Mouse (Mus musculus) myocyte (in vitro differentiated cells): Measurements from ENCODE around the gene Cyp1a1. TPM values are rescaled to one million over a fixed set of nuclear protein-coding genes. Genes with fewer than 3 reads are reported as not detected.
"Not testable (repeated sequence)": the region's sequence is repeated elsewhere in the genome, so short reads cannot be mapped to it uniquely, and the experiment has no call there.

Experiments used
- H3K27me3 ChIP-seq: one replicate; pipeline ENCODE4 v1.6.1; 2011; ENCODE audit not compliant: control insufficient read depth, insufficient read depth, insufficient read length
- H3K36me3 ChIP-seq: one replicate; pipeline ENCODE4 v1.6.1; 2011; ENCODE audit not compliant: control insufficient read depth, insufficient read depth
- H3K4me2 ChIP-seq: one replicate; pipeline ENCODE4 v1.6.1; 2011; ENCODE audit warnings: low read depth, control low read depth
- H3K4me3 ChIP-seq: one replicate; pipeline ENCODE4 v1.5.1; 2011; ENCODE audit warnings: mild to moderate bottlenecking, control low read depth, moderate library complexity
- H3K79me2 ChIP-seq: one replicate; pipeline ENCODE4 v1.6.1; 2011; ENCODE audit not compliant: control insufficient read depth, insufficient read depth
- H3ac ChIP-seq: one replicate; pipeline ENCODE4 v1.6.1; 2011; ENCODE audit not compliant: control insufficient read depth, insufficient read length
- CEBPB ChIP-seq: IDR thresholded peaks from 2 replicates; pipeline ENCODE4 v1.6.1; 2011; ENCODE audit warnings: mild to moderate bottlenecking, moderate library complexity; ENCODE audit not compliant: poor library complexity, insufficient read depth, severe bottlenecking
- E2F4 ChIP-seq: IDR thresholded peaks from one replicate; pipeline ENCODE4 v1.6.1; 2011; ENCODE audit warnings: mild to moderate bottlenecking, control low read depth, moderate library complexity; ENCODE audit not compliant: insufficient read depth
- MAX ChIP-seq: IDR thresholded peaks from one replicate; pipeline ENCODE4 v1.6.1; 2011; ENCODE audit warnings: low read depth, mild to moderate bottlenecking, control low read depth
- MYOD1 ChIP-seq, 3 experiments: IDR thresholded peaks; one replicate each; pipeline ENCODE4 v1.6.1; 2011; ENCODE audit warnings: control low read depth in 2 of 3, low read depth in 2 of 3, mild to moderate bottlenecking in 2 of 3, moderate library complexity in 1 of 3; ENCODE audit not compliant: insufficient read length in 2 of 3, control insufficient read depth in 1 of 3
- MYOG ChIP-seq, 3 experiments: IDR thresholded peaks; one replicate each; pipeline ENCODE4 v1.6.1; 2011; ENCODE audit warnings: control low read depth in 2 of 3, low read depth in 2 of 3, mild to moderate bottlenecking in 2 of 3; ENCODE audit not compliant: insufficient read length in 2 of 3, control insufficient read depth in 1 of 3, insufficient read depth in 1 of 3
- POLR2A ChIP-seq: IDR thresholded peaks from one replicate; pipeline ENCODE4 v1.6.1; 2011; ENCODE audit warnings: low read depth, mild to moderate bottlenecking, control low read depth, moderate library complexity; ENCODE audit not compliant: insufficient read length
- POLR2AphosphoS2 ChIP-seq: IDR thresholded peaks from one replicate; pipeline ENCODE4 v1.6.1; 2011; ENCODE audit warnings: low read depth, control low read depth; ENCODE audit not compliant: insufficient read length
- REST ChIP-seq: IDR thresholded peaks from one replicate; pipeline ENCODE4 v1.6.1; 2011; ENCODE audit warnings: mild to moderate bottlenecking, control low read depth, moderate library complexity; ENCODE audit not compliant: insufficient read depth, insufficient read length
- SRF ChIP-seq: IDR thresholded peaks from one replicate; pipeline ENCODE4 v1.6.1; 2011; ENCODE audit warnings: low read depth; ENCODE audit not compliant: control insufficient read depth, insufficient read length
- TCF12 ChIP-seq: IDR thresholded peaks from one replicate; pipeline ENCODE4 v1.6.1; 2011; ENCODE audit warnings: mild to moderate bottlenecking, control low read depth; ENCODE audit not compliant: poor library complexity, insufficient read depth, severe bottlenecking
- TCF3 ChIP-seq: IDR thresholded peaks from one replicate; pipeline ENCODE4 v1.6.1; 2011; ENCODE audit warnings: low read depth, control low read depth; ENCODE audit not compliant: insufficient read length
- USF1 ChIP-seq: IDR thresholded peaks from one replicate; pipeline ENCODE4 v1.6.1; 2011; ENCODE audit warnings: low read depth, mild to moderate bottlenecking, control low read depth, moderate library complexity
- polyA plus RNA-seq: library from polyadenylated mRNA; unstranded; fragments of >200 nt; fragmentation: generic; extraction: Trizol; gene quantifications from one replicate; pipeline ENCODE4 v1.2.1, GENCODE M21; 2012; ENCODE audit warnings: missing spikeins

The Cyp1a1 gene
- polyA plus RNA-seq, 1 experiment = not detected

GRCm38 (mm10) chr9:57708068-57708719 lies 20.5 kb downstream of the Cyp1a1 start, which contains the start of gene Edc3:
TSS of gene Edc3 (plus strand) at chr9:57708540.
- peak within 1 kb of the TSS; percentile 82 for H3K4me2 ChIP-seq
- H3K79me2 ChIP-seq = peaks cover 47% of the 10 kb centered on the region
- TF ChIP-seq CEBPB = no peak
- TF ChIP-seq POLR2AphosphoS2 = peak; percentile 82
- TF ChIP-seq POLR2A = peak; percentile 76
- TF ChIP-seq E2F4 = peak; percentile 72
- peaks cover 4% of the 10 kb centered on the region for H3K36me3 ChIP-seq
- no peaks in the 10 kb centered on the region for H3K27me3 ChIP-seq
- peak within 1 kb of the TSS; percentile 54 for H3ac ChIP-seq
- H3K4me3 ChIP-seq = peak within 1 kb of the TSS; percentile 57

DNA sequence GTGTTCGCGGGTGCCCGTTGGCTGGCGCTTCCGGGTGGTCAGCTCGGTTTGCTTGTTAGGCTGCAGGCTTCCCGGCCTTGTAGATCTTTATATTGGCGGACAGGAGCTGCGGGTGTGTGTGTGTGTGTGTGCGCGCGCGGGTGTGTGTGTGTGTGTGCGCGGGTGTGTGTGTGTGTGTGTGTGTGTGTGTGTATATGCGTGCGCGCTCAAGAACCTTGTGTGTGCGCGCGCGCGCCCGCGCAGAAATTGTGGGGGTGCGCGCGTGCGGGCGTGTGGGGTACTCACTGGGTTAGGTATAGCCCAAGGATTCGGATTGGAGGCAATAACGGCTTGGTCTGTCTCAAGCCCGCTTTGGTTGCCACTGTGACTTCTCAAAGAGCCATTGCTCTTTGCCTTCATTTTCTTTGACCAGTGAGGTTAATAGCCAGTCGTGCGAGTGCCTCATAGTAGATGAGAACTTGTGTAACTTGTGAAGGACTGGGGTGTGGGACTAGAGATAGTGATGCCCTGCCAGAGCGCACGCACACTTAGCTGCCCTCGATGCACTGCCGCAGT lies 21.1 kb downstream of the Cyp1a1 start:
- H3K27me3 ChIP-seq = no peaks in the 10 kb centered on the region
- H3K4me2 ChIP-seq = peak overlapping the region; percentile 82
- peak overlapping the region; percentile 57 for H3K4me3 ChIP-seq
- peak overlapping the region; percentile 54 for H3ac ChIP-seq
- no peak for TF ChIP-seq REST
- TF ChIP-seq POLR2AphosphoS2 = no peak
- no peak for TF ChIP-seq POLR2A
- no peak for TF ChIP-seq SRF
- no peak for TF ChIP-seq MYOD1 (IDR thresholded peaks at IDR 0.05; ENCODE audit: control insufficient read depth in 1 of 3, insufficient read length in 2 of 3, low read depth in 2 of 3)
- no peak for TF ChIP-seq TCF3
- TF ChIP-seq TCF12 = no peak
- no peak for TF ChIP-seq MYOG (IDR thresholded peaks at IDR 0.05; ENCODE audit: control insufficient read depth in 1 of 3, insufficient read depth in 1 of 3, insufficient read length in 2 of 3, low read depth in 2 of 3)
- no peak for TF ChIP-seq E2F4
- no peak for TF ChIP-seq USF1
- TF ChIP-seq CEBPB = no peak
- no peak for TF ChIP-seq MAX
- H3K79me2 ChIP-seq = peaks cover 50% of the 10 kb centered on the region
- peaks cover 6% of the 10 kb centered on the region for H3K36me3 ChIP-seq

DNA sequence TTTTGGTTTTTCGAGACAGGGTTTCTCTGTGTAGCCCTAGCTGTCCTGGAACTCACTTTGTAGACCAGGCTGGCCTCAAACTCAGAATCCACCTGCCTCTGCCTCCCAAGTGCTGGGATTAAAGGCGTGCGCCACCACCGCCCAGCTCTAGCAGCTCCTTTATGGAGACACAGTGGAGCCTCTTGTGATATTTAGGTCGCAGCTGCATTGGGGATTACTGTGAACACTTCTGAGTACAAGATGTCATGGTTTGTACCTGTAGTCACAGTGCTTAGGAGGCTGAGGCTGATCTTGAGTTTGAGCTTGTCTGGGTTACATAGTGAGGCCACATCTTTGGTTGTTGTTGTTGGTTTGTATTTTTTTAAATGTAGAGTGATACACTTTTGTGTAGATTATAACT lies 22.5 kb downstream of the Cyp1a1 start:
- H3K27me3 ChIP-seq, H3ac ChIP-seq: not testable (repeated sequence)
- H3K36me3 ChIP-seq = peaks cover 14% of the 10 kb centered on the region

DNA sequence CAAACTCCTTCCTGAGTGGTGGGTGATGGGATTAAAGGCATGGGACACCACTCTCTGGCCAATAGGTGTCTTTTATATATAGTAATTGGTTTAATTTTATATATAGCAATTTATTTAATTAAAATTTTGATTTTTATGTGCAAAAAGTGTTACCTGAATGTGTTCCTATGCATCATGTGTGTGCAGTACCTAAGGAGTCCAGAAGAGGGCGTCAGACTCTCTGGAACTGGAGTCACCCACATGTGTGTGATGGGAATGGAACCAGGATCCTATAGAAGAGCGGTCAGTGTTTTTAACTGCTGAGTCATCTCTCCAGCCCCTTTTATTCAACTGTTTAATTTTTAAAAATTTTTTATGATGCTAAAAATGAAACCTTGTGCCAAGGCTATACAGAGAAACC lies 24.5 kb downstream of the Cyp1a1 start:
- H3ac ChIP-seq = no peak overlapping the region
- H3K4me2 ChIP-seq = no peak overlapping the region
- TF ChIP-seq SRF (no peak), MYOD1 (IDR thresholded peaks at IDR 0.05; ENCODE audit: control insufficient read depth in 1 of 3, insufficient read length in 2 of 3, low read depth in 2 of 3) (no peak), POLR2A (no peak), USF1 (no peak), CEBPB (no peak), MAX (no peak), TCF3 (no peak), POLR2AphosphoS2 (no peak), E2F4 (no peak), MYOG (IDR thresholded peaks at IDR 0.05; ENCODE audit: control insufficient read depth in 1 of 3, insufficient read depth in 1 of 3, insufficient read length in 2 of 3, low read depth in 2 of 3) (no peak), TCF12 (no peak), REST (no peak)
- peaks cover 50% of the 10 kb centered on the region for H3K79me2 ChIP-seq
- peaks cover 33% of the 10 kb centered on the region for H3K36me3 ChIP-seq
- H3K4me3 ChIP-seq = no peak overlapping the region
- no peaks in the 10 kb centered on the region for H3K27me3 ChIP-seq

More for the DNA sequence above, 22.5 kb downstream of the Cyp1a1 start:
- peaks cover 50% of the 10 kb centered on the region for H3K79me2 ChIP-seq
- not testable (repeated sequence) for H3K4me2 ChIP-seq, H3K4me3 ChIP-seq

GRCm38 (mm10) chr9:57718408-57718807 lies 30.7 kb downstream of the Cyp1a1 start:
- TF ChIP-seq REST (no peak), TCF3 (no peak), POLR2AphosphoS2 (no peak), MAX (no peak), SRF (no peak), CEBPB (no peak), MYOG (IDR thresholded peaks at IDR 0.05; ENCODE audit: control insufficient read depth in 1 of 3, insufficient read depth in 1 of 3, insufficient read length in 2 of 3, low read depth in 2 of 3) (no peak), TCF12 (no peak), E2F4 (no peak), MYOD1 (IDR thresholded peaks at IDR 0.05; ENCODE audit: control insufficient read depth in 1 of 3, insufficient read length in 2 of 3, low read depth in 2 of 3) (no peak), POLR2A (no peak), USF1 (no peak)
- H3ac ChIP-seq = no peak overlapping the region
- no peaks in the 10 kb centered on the region for H3K27me3 ChIP-seq
- H3K4me2 ChIP-seq = no peak overlapping the region
- H3K4me3 ChIP-seq = no peak overlapping the region
- peaks cover 16% of the 10 kb centered on the region for H3K79me2 ChIP-seq
- peaks cover 48% of the 10 kb centered on the region for H3K36me3 ChIP-seq
